ENCODE assay signal across 7 mouse cellular contexts in genomic region chrX:12076763-12077600, GRCm38 (mm10).
DNase-seq lines count a peak whose midpoint lies in the region; ATAC-seq and TF ChIP-seq lines count a peak whose summit lies in the region.

No protein-coding gene starts in this region.

- peak; percentile 61 for ATAC-seq in forebrain, postnatal 0 days
- peak; percentile 36 for ATAC-seq in hindbrain, embryonic 13.5 days (ENCODE audit: low FRiP score)

- H3K4me3 ChIP-seq in forebrain, postnatal 0 days (ENCODE audit: low read depth, low read length): peak overlapping the region; percentile 52
- peak overlapping the region; percentile 63 for H3K4me3 ChIP-seq in hindbrain, embryonic 13.5 days
- peak overlapping the region; percentile 14; the same call in 1 of the 2 replicates for H3K4me3 ChIP-seq in macrophage (ENCODE audit: inconsistent target)

- H3K4me1 ChIP-seq in forebrain, postnatal 0 days (ENCODE audit: insufficient read depth): no peaks in the 10 kb centered on the region
- peaks cover 49% of the 10 kb centered on the region for H3K4me1 ChIP-seq in hindbrain, embryonic 13.5 days (replicated peaks)

- peak overlapping the region; percentile 68 for H3K4me2 ChIP-seq in forebrain, postnatal 0 days (ENCODE audit: low read depth)
- H3K4me2 ChIP-seq in hindbrain, embryonic 13.5 days: peak overlapping the region; percentile 67

- WGBS in forebrain, postnatal 0 days: 4% methylated on average over 57 of the region's 58 CpGs
- WGBS in hindbrain, embryonic 13.5 days: 2% methylated on average over 50 of the region's 58 CpGs
- WGBS in macrophage (ENCODE audit: missing documents): 8% methylated on average over 44 of the region's 58 CpGs

- no peaks in the 10 kb centered on the region for H3K9me3 ChIP-seq in forebrain, postnatal 0 days (ENCODE audit: low read length)
- H3K9me3 ChIP-seq in hindbrain, embryonic 13.5 days: no peaks in the 10 kb centered on the region

- H3K9ac ChIP-seq in forebrain, postnatal 0 days: peak overlapping the region; percentile 58
- H3K9ac ChIP-seq in hindbrain, embryonic 13.5 days: peak overlapping the region; percentile 84

- no peaks in the 10 kb centered on the region for H3K27me3 ChIP-seq in forebrain, postnatal 0 days (ENCODE audit: insufficient read depth, low read length)
- peaks cover 97% of the 10 kb centered on the region for H3K27me3 ChIP-seq in hindbrain, embryonic 13.5 days

- peaks cover 57% of the 10 kb centered on the region; the same call in 1 of the 2 replicates for H3K79me2 ChIP-seq in macrophage (ENCODE audit: inconsistent target)

- intact Hi-C loops in left cerebral cortex, postnatal 25 days (cut with DNase I): loop anchor here (2.0 to 5.0 kb wide), 3 partner anchors 14 to 270 kb away; no protein-coding TSS in a partner anchor

- DNase-seq in adrenal gland, adult (ENCODE audit: inconsistent age in 2 of 2, low spot score in 1 of 2): peak; percentile 76 to 87
- peak; percentile 64 for DNase-seq in cerebellum, adult 9-10 months
- DNase-seq in forebrain, postnatal 0 days: peak; percentile 76
- peak; percentile 48 to 76 for DNase-seq in left cerebral cortex, postnatal 25 days (ENCODE audit: low spot score in 2 of 2)
- DNase-seq in right cerebral cortex, postnatal 4 days: peak; percentile 46

- peak overlapping the region; percentile 71 for H3K27ac ChIP-seq in forebrain, postnatal 0 days (ENCODE audit: low read depth, low read length)
- H3K27ac ChIP-seq in hindbrain, embryonic 13.5 days: peak overlapping the region; percentile 94
- H3K27ac ChIP-seq in macrophage: no peak overlapping the region

- no peak; the same call in 1 of the 2 replicates for TF ChIP-seq CTCF in forebrain, postnatal 0 days (IDR thresholded peaks at IDR 0.05; ENCODE audit: low read depth)

- no peaks in the 10 kb centered on the region for H3K36me3 ChIP-seq in forebrain, postnatal 0 days (ENCODE audit: insufficient read depth)
- no peaks in the 10 kb centered on the region for H3K36me3 ChIP-seq in hindbrain, embryonic 13.5 days
- H3K36me3 ChIP-seq in macrophage (ENCODE audit: inconsistent target): no peaks in the 10 kb centered on the region
